Mouse (Mus musculus): ENCODE measurements around the gene Slc16a7. TPM values are rescaled to one million over a fixed set of nuclear protein-coding genes. Genes with fewer than 3 reads are reported as not detected.

The Slc16a7 gene
- polyA plus RNA-seq (2015; fragmentation: Nextera tagmentation; extraction: Ambion mirVana) = 3.1 and 4.7 TPM in 2 replicates

GRCm38 (mm10) chr10:125388876-125389786, at the start of gene Slc16a7:
Gene Slc16a7, minus strand, starts transcription at chr10:125389465.
- Histone ChIP-seq H3K27me3 (replicated peaks) (no peaks in the 10 kb centered on the region), H3K4me1 (replicated peaks) (0 out of 2 replicates have a peak, but pooled peaks cover 5% of the 10 kb centered on the region), H3K27ac (peak within 1 kb of the TSS; percentile 69), H3K9ac (peak within 1 kb of the TSS; percentile 61), H3K36me3 (no peaks in the 10 kb centered on the region), H3K4me3 (replicated peaks) (peak within 1 kb of the TSS; percentile 77), H3K9me3 (no peaks in the 10 kb centered on the region), H3K4me2 (replicated peaks) (peak within 1 kb of the TSS; percentile 88)
- peak; percentile 95 for ATAC-seq
- WGBS = under 1% methylated on average over 66 of the region's 67 CpGs

GRCm38 (mm10) chr10:125418795-125419194, 29.5 kb upstream of the Slc16a7 start:
- H3K27me3 ChIP-seq (replicated peaks) = no peaks in the 10 kb centered on the region
- H3K9me3 ChIP-seq = no peaks in the 10 kb centered on the region
- no peak overlapping the region for H3K9ac ChIP-seq
- no peak for ATAC-seq
- H3K36me3 ChIP-seq = no peaks in the 10 kb centered on the region
- H3K4me1 ChIP-seq (replicated peaks) = no peaks in the 10 kb centered on the region
- no peak overlapping the region for H3K4me3 ChIP-seq (replicated peaks)
- 78% methylated on average over 6 of the region's 6 CpGs for WGBS
- no peak overlapping the region for H3K4me2 ChIP-seq (replicated peaks)
- no peak overlapping the region for H3K27ac ChIP-seq

GRCm38 (mm10) chr10:125399796-125400195, 10.5 kb upstream of the Slc16a7 start:
- Histone ChIP-seq H3K27me3 (replicated peaks) (no peaks in the 10 kb centered on the region), H3K27ac (no peak overlapping the region), H3K4me3 (replicated peaks) (no peak overlapping the region), H3K9me3 (no peaks in the 10 kb centered on the region), H3K36me3 (no peaks in the 10 kb centered on the region), H3K9ac (no peak overlapping the region), H3K4me2 (replicated peaks) (no peak overlapping the region), H3K4me1 (replicated peaks) (no peaks in the 10 kb centered on the region)
- no peak for ATAC-seq
- WGBS = 79% methylated on average over 4 of the region's 4 CpGs

GRCm38 (mm10) chr10:125390011-125390410, 746 bp upstream of the Slc16a7 start:
- Histone ChIP-seq H3K27ac (no peak overlapping the region), H3K4me1 (replicated peaks) (0 out of 2 replicates have a peak, but pooled peaks cover 5% of the 10 kb centered on the region), H3K9me3 (no peaks in the 10 kb centered on the region), H3K36me3 (no peaks in the 10 kb centered on the region), H3K4me2 (replicated peaks) (peak overlapping the region; percentile 88), H3K4me3 (replicated peaks) (no peak overlapping the region), H3K9ac (no peak overlapping the region), H3K27me3 (replicated peaks) (no peaks in the 10 kb centered on the region)
- WGBS = 79% methylated on average over 6 of the region's 6 CpGs
- no peak for ATAC-seq

DNA sequence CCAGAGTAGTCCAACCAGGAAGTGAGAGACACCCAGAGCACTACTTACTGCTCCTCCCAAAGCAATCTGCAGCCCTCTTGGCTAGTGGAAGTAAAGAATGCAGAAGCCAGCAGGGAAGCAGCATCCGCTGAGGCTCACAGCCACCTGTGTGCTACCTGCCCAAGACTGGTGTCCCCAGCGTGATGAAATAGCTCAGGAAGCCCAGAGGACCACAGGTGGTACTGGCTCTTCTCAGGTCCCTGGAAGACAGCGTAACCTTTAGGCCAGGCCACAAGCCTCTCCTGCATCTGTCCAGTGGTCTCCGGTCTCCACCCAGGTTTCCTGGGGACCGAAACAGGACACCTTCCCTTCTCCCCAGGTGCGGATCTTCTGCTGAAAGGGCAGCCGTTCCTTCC, 787 bp downstream of the Slc16a7 start:
- no peaks in the 10 kb centered on the region for H3K9me3 ChIP-seq
- 22% methylated on average over 7 of the region's 7 CpGs for WGBS
- peak; percentile 18 for ATAC-seq
- peak overlapping the region; percentile 88 for H3K4me2 ChIP-seq (replicated peaks)
- H3K36me3 ChIP-seq = no peaks in the 10 kb centered on the region
- H3K27ac ChIP-seq = 0 out of 2 replicates have a peak overlapping the region, but pooled peaks have one; percentile 27
- H3K9ac ChIP-seq = peak overlapping the region; percentile 61
- peak overlapping the region; percentile 77 for H3K4me3 ChIP-seq (replicated peaks)
- no peaks in the 10 kb centered on the region for H3K27me3 ChIP-seq (replicated peaks)
- H3K4me1 ChIP-seq (replicated peaks) = 0 out of 2 replicates have a peak, but pooled peaks cover 5% of the 10 kb centered on the region

- no peaks in the 10 kb centered on the region for H3K27me3 ChIP-seq (replicated peaks)
- 62% methylated on average over 14 of the region's 14 CpGs for WGBS
- no peak overlapping the region for H3K9ac ChIP-seq
- H3K9me3 ChIP-seq = no peaks in the 10 kb centered on the region
- no peak for ATAC-seq
- H3K27ac ChIP-seq = no peak overlapping the region
- H3K4me2 ChIP-seq (replicated peaks) = 0 out of 2 replicates have a peak overlapping the region, but pooled peaks have one; percentile 88
- no peak overlapping the region for H3K4me3 ChIP-seq (replicated peaks)
- H3K36me3 ChIP-seq = no peaks in the 10 kb centered on the region
- 0 out of 2 replicates have a peak, but pooled peaks cover 5% of the 10 kb centered on the region for H3K4me1 ChIP-seq (replicated peaks)
Observed at GRCm38 (mm10) chr10:125387782-125388415, 1.4 kb downstream of the Slc16a7 start.

GRCm38 (mm10) chr10:125375526-125375925, 13.7 kb downstream of the Slc16a7 start:
- 78% methylated on average over 5 of the region's 5 CpGs for WGBS
- no peak for ATAC-seq
- H3K27me3 ChIP-seq (replicated peaks) = no peaks in the 10 kb centered on the region

DNA sequence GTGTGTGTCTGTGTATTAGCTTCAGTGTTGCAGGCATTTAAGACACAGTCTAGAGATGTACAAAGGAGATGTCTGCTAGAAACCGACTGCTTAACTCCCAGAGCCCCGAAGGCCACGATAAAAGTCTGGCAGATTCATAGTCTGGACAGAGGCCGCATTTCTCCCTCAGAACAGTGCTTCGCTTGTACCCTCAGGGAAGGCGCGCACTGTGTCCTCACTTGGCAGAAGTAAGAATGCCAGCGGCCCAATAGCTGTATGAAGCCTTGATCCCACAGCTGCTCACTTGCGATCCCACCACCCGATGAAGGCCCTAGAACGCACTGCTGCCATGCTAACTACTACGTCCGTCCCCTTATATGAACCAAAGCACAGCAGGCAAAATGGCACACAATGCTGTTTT, 16.6 kb downstream of the Slc16a7 start:
- no peak overlapping the region for H3K9ac ChIP-seq
- no peak for ATAC-seq
- H3K4me2 ChIP-seq (replicated peaks) = no peak overlapping the region
- no peaks in the 10 kb centered on the region for H3K36me3 ChIP-seq
- H3K4me1 ChIP-seq (replicated peaks) = no peaks in the 10 kb centered on the region
- no peaks in the 10 kb centered on the region for H3K27me3 ChIP-seq (replicated peaks)
- WGBS = 89% methylated on average over 13 of the region's 13 CpGs
- H3K27ac ChIP-seq = no peak overlapping the region
- no peak overlapping the region for H3K4me3 ChIP-seq (replicated peaks)
- no peaks in the 10 kb centered on the region for H3K9me3 ChIP-seq

More at GRCm38 (mm10) chr10:125375526-125375925, 13.7 kb downstream of the Slc16a7 start:
- Histone ChIP-seq H3K27ac (no peak overlapping the region), H3K4me2 (replicated peaks) (no peak overlapping the region), H3K4me1 (replicated peaks) (no peaks in the 10 kb centered on the region), H3K9ac (no peak overlapping the region), H3K9me3 (no peaks in the 10 kb centered on the region), H3K36me3 (no peaks in the 10 kb centered on the region), H3K4me3 (replicated peaks) (no peak overlapping the region)

- Histone ChIP-seq H3K4me3 (replicated peaks) (no peak overlapping the region), H3K9me3 (no peaks in the 10 kb centered on the region), H3K36me3 (no peaks in the 10 kb centered on the region), H3K27me3 (replicated peaks) (no peaks in the 10 kb centered on the region), H3K4me2 (replicated peaks) (no peak overlapping the region), H3K27ac (no peak overlapping the region), H3K4me1 (replicated peaks) (no peaks in the 10 kb centered on the region), H3K9ac (no peak overlapping the region)
- 59% methylated on average over 11 of the region's 11 CpGs for WGBS
- ATAC-seq = no peak
Observed at GRCm38 (mm10) chr10:125371451-125371850, 17.8 kb downstream of the Slc16a7 start.

DNA sequence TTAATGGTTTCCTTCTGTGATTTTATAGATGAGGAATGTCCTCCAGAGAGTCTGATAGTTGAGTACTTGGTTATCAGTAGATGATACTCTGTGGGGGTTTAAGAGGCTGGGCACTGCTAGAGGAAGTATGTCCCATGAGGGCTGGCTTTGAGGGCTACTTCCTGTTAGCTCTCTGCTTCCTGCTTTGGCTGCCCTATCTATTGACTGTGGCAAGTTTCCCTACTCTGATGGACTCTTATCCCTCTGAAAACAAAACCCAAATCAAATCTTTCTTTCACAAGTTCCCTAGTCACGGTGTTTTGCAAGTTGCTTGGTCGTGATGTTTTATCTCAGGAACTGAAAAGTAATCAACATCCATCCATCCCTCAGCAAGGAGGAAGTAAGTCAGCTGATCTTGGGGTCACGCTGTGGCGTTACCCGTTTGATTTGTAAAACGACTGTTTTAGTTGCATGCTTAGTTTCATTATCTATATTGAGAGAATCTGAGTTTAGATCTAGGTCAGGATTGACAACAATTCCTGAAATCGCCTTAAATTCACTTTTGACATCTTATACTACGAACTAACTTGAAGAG, 19.1 kb downstream of the Slc16a7 start:
- no peaks in the 10 kb centered on the region for H3K4me1 ChIP-seq (replicated peaks)
- H3K9me3 ChIP-seq = no peaks in the 10 kb centered on the region
- no peaks in the 10 kb centered on the region for H3K36me3 ChIP-seq
- no peak overlapping the region for H3K9ac ChIP-seq
- ATAC-seq = no peak
- H3K4me3 ChIP-seq (replicated peaks) = no peak overlapping the region
- H3K4me2 ChIP-seq (replicated peaks) = 0 out of 2 replicates have a peak overlapping the region, but pooled peaks have one; percentile 11
- H3K27ac ChIP-seq = no peak overlapping the region
- 71% methylated on average over 8 of the region's 8 CpGs for WGBS
- no peaks in the 10 kb centered on the region for H3K27me3 ChIP-seq (replicated peaks)

- H3K9me3 ChIP-seq = no peaks in the 10 kb centered on the region
- H3K27ac ChIP-seq = no peak overlapping the region
- no peaks in the 10 kb centered on the region for H3K36me3 ChIP-seq
- H3K4me3 ChIP-seq (replicated peaks) = no peak overlapping the region
- H3K4me1 ChIP-seq (replicated peaks) = no peaks in the 10 kb centered on the region
- 89% methylated on average over 7 of the region's 7 CpGs for WGBS
- no peak overlapping the region for H3K9ac ChIP-seq
- H3K4me2 ChIP-seq (replicated peaks) = no peak overlapping the region
- ATAC-seq = no peak
- H3K27me3 ChIP-seq (replicated peaks) = no peaks in the 10 kb centered on the region
Observed at GRCm38 (mm10) chr10:125358479-125358878, 30.8 kb downstream of the Slc16a7 start.

GRCm38 (mm10) chr10:125352805-125353204, 36.5 kb downstream of the Slc16a7 start:
- H3K9ac ChIP-seq = no peak overlapping the region
- H3K4me3 ChIP-seq (replicated peaks) = no peak overlapping the region
- H3K27ac ChIP-seq = no peak overlapping the region
- 81% methylated on average over 7 of the region's 7 CpGs for WGBS
- no peaks in the 10 kb centered on the region for H3K36me3 ChIP-seq
- no peak for ATAC-seq
- no peaks in the 10 kb centered on the region for H3K9me3 ChIP-seq
- H3K4me2 ChIP-seq (replicated peaks) = no peak overlapping the region
- no peaks in the 10 kb centered on the region for H3K27me3 ChIP-seq (replicated peaks)
- H3K4me1 ChIP-seq (replicated peaks) = no peaks in the 10 kb centered on the region

Data from intestine, embryonic 15.5 days (tissue).